Mouse (Mus musculus): Measurements from ENCODE around the gene Mapk13. TPM values are rescaled to one million over a fixed set of nuclear protein-coding genes. Genes with fewer than 3 reads are reported as not detected.
"Not testable (repeated sequence)": the region's sequence is repeated elsewhere in the genome, so short reads cannot be mapped to it uniquely, and the experiment has no call there.

The Mapk13 gene
- polyA plus RNA-seq, 1 experiment, result not detected

GRCm38 (mm10) chr17:28766781-28767515, 2.1 kb upstream of the Mapk13 start:
- H3K36me3 ChIP-seq (ENCODE audit: control insufficient read depth), result no peaks in the 10 kb centered on the region
- no peak overlapping the region for H3K4me3 ChIP-seq (replicated peaks)
- peaks cover 67% of the 10 kb centered on the region for H3K27me3 ChIP-seq (ENCODE audit: control insufficient read depth)
- TF ChIP-seq TAL1 (IDR thresholded peaks at IDR 0.05; ENCODE audit: low read length), result no peak
- TF ChIP-seq GATA1 (IDR thresholded peaks at IDR 0.05; ENCODE audit: low read length), result no peak
- H3K9me3 ChIP-seq (ENCODE audit: control insufficient read depth, low read length), result no peaks in the 10 kb centered on the region; the same call in 1 of the 2 replicates
- H3K4me1 ChIP-seq (ENCODE audit: control insufficient read depth), result peaks cover 11% of the 10 kb centered on the region

DNA sequence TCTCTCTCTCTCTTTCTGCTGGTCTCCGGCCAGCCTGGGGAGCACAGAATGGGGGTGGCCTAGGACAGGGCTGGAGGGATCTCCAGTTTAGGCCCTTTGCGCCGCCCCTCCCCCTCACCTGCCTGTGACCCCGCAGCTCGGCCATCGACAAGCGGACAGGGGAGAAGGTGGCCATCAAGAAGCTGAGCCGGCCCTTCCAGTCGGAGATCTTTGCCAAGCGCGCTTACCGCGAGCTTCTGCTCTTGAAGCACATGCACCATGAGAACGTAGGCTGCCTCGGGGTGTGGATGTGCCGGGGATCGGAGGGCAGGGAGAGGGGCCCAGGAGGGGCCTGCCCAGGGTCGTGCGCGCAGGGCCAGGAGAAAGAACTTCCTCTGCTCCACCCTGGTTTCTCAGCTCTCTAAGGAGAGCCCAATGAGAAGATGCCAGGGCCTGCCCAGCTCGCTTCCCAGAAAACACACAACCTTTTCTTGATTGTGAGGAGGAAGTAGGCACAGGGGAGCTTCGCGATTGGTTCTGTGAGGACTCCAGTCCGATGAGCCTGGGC, 851 bp downstream of the Mapk13 start:
- Histone ChIP-seq H3K27me3 (ENCODE audit: control insufficient read depth) (peaks cover 67% of the 10 kb centered on the region), H3K9me3 (ENCODE audit: control insufficient read depth, low read length) (peaks cover 6% of the 10 kb centered on the region), H3K4me1 (ENCODE audit: control insufficient read depth) (peaks cover 11% of the 10 kb centered on the region), H3K36me3 (ENCODE audit: control insufficient read depth) (no peaks in the 10 kb centered on the region), H3K4me3 (replicated peaks) (no peak overlapping the region)
- TF ChIP-seq TAL1 (IDR thresholded peaks at IDR 0.05; ENCODE audit: low read length) (no peak), GATA1 (IDR thresholded peaks at IDR 0.05; ENCODE audit: low read length) (no peak)

DNA sequence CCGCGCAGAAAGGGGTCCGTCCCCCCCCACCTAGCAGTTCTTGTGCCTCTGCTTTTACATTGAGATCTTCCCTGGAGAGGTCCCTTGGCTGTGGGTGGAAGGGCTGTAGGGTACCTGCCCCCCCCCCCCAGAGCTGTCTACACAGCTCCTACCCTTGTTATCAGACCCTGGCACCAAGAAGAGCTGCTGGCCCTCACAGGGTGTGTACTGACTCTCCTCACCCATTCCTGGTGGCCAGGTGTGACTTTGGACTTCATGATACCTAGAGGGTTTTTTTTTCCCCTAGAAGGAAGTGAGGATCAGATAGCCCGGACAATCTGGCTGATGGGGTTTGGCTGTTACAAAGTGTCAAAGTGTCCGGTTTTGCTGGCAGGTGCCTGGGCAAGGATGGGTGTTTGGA, 2.2 kb downstream of the Mapk13 start:
- Histone ChIP-seq H3K36me3 (ENCODE audit: control insufficient read depth) (no peaks in the 10 kb centered on the region), H3K4me3 (replicated peaks) (no peak overlapping the region), H3K9me3 (ENCODE audit: control insufficient read depth, low read length) (peaks cover 6% of the 10 kb centered on the region), H3K4me1 (ENCODE audit: control insufficient read depth) (peaks cover 11% of the 10 kb centered on the region), H3K27me3 (ENCODE audit: control insufficient read depth) (peaks cover 61% of the 10 kb centered on the region)
- TF ChIP-seq GATA1 (IDR thresholded peaks at IDR 0.05; ENCODE audit: low read length), result no peak

DNA sequence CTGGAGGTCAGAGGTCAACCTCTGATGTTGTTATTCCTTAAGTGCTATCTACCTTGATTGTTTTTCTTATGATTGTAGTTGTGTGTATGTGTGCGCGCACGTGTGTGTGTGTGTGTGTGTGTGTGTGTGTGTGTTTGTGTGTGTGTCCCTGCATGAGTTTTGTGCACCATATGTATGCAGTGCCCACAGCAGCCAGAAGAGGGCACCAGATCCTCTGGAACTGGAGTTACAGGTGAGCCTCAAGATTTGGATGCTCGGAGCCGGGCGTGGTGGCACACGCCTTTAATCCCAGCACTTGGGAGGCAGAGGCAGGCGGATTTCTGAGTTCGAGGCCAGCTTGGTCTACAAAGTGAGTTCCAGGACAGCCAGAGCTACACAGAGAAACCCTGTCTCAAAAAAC, 5.2 kb downstream of the Mapk13 start:
- H3K27me3 ChIP-seq (ENCODE audit: control insufficient read depth), result peaks cover 33% of the 10 kb centered on the region

DNA sequence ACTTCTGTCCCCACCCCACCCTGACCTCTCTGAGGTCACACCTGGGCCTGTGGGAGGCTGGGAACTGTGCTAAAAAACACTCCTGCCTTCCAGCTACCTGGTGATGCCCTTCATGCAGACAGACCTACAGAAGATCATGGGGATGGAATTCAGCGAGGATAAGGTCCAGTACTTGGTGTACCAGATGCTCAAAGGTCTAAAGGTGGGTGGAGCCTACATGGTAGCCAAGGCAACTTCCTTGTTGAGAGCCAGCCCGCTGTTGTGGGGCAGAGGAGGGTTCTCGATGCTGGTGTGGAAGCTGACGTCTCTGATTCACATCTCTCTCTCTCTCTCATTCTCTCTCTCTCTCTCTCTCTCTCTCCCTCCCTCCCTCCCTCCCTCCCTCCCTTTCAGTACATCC, 6.1 kb downstream of the Mapk13 start:
- H3K36me3 ChIP-seq (ENCODE audit: control insufficient read depth), result no peaks in the 10 kb centered on the region
- H3K4me1 ChIP-seq (ENCODE audit: control insufficient read depth), result peaks cover 8% of the 10 kb centered on the region
- TF ChIP-seq TAL1 (IDR thresholded peaks at IDR 0.05; ENCODE audit: low read length) (no peak), GATA1 (IDR thresholded peaks at IDR 0.05; ENCODE audit: low read length) (no peak)
- peaks cover 24% of the 10 kb centered on the region for H3K27me3 ChIP-seq (ENCODE audit: control insufficient read depth)
- H3K4me3 ChIP-seq (replicated peaks), result no peak overlapping the region
- peaks cover 6% of the 10 kb centered on the region for H3K9me3 ChIP-seq (ENCODE audit: control insufficient read depth, low read length)

More for the DNA sequence above, 5.2 kb downstream of the Mapk13 start:
- H3K36me3 ChIP-seq (ENCODE audit: control insufficient read depth); H3K9me3 ChIP-seq (ENCODE audit: control insufficient read depth, low read length); H3K4me3 ChIP-seq (replicated peaks): not testable (repeated sequence)
- H3K4me1 ChIP-seq (ENCODE audit: control insufficient read depth), result peaks cover 14% of the 10 kb centered on the region

DNA sequence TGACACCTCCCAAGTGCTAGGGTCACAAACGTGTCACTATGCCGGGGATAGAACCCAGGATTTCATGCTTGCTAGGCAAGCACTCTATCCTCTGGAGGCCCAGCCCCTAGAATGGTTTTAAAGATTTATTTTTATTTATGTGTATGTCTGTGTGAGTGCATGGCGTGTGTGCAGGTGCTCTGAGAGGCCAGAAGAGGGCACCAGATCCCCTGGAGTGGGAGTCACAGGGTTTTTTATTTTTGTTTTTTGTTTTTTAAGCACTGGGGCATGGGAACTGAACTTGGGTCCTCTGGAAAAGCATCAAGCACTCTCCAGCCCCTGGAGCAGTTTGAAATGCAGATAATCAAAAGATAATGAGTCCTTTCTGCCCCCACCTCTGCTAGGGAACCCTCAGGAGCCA, 7.7 kb downstream of the Mapk13 start:
- peaks cover 13% of the 10 kb centered on the region for H3K4me1 ChIP-seq (ENCODE audit: control insufficient read depth)
- H3K9me3 ChIP-seq (ENCODE audit: control insufficient read depth, low read length), result peaks cover 6% of the 10 kb centered on the region
- H3K4me3 ChIP-seq (replicated peaks), result no peak overlapping the region
- TF ChIP-seq GATA1 (IDR thresholded peaks at IDR 0.05; ENCODE audit: low read length) (no peak), TAL1 (IDR thresholded peaks at IDR 0.05; ENCODE audit: low read length) (no peak)
- peaks cover 8% of the 10 kb centered on the region for H3K27me3 ChIP-seq (ENCODE audit: control insufficient read depth)
- H3K36me3 ChIP-seq (ENCODE audit: control insufficient read depth), result no peaks in the 10 kb centered on the region

DNA sequence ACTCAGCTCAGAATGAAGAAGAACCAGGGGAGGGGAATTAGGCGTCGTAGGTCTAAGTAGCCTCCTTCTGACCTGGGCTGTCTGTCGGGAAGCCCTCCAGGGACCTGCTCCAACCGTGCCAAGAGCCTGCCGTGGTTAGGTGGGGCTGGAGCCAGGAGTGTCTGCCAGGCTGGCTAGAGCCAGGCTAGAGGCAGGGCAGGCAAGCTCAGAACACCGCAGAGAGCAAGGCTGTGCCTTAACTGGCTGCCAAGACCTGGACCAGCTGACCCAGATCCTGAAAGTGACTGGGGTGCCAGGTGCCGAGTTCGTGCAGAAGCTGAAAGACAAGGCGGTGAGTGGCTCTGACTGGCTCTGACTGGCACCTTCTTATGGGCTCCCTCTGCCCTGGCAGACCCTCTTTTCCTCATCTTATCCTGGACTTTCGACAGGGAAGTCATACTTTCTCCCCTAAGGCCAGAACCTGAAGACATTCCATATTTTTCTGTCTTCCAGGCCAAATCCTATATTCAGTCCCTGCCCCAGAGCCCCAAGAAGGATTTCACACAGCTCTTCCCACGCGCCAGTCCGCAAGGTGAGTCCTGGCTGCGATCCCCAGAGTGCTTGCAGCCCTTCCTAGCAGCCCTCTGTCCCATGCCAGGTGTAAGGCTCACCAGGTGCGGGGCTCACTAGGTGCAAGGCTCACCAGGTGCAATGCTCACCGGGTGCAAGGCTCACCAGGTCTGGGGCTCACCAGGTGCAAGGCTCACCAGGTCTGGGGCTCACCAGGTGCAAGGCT, 8.3 kb downstream of the Mapk13 start:
- Histone ChIP-seq H3K4me3 (replicated peaks) (no peak overlapping the region), H3K36me3 (ENCODE audit: control insufficient read depth) (no peaks in the 10 kb centered on the region), H3K4me1 (ENCODE audit: control insufficient read depth) (peaks cover 17% of the 10 kb centered on the region), H3K27me3 (ENCODE audit: control insufficient read depth) (peaks cover 2% of the 10 kb centered on the region), H3K9me3 (ENCODE audit: control insufficient read depth, low read length) (peaks cover 6% of the 10 kb centered on the region)
- TF ChIP-seq TAL1 (IDR thresholded peaks at IDR 0.05; ENCODE audit: low read length) (no peak), GATA1 (IDR thresholded peaks at IDR 0.05; ENCODE audit: low read length) (no peak)

DNA sequence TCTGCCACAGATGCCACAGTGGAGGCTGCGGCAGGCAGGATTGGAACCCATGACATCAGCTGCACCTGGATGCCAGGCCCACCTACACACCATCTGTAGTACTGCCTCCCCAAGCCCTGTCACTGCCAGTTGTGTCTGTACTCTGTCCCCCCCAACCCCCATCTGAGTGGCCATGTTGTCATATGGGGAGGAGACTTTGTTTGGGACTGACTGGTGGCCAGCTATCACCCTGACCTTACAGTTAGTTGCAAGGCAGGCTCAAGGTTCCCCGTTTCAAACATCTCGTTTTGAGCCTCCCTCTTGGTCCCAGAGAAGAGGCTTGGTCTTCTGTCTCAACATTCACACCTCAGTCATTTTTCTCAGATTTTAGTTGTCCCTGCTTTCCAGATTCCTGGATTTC, 10.6 kb downstream of the Mapk13 start:
- Histone ChIP-seq H3K36me3 (ENCODE audit: control insufficient read depth) (no peaks in the 10 kb centered on the region), H3K9me3 (ENCODE audit: control insufficient read depth, low read length) (no peaks in the 10 kb centered on the region), H3K4me3 (replicated peaks) (no peak overlapping the region), H3K27me3 (ENCODE audit: control insufficient read depth) (no peaks in the 10 kb centered on the region; the same call in 1 of the 2 replicates), H3K4me1 (ENCODE audit: control insufficient read depth) (peaks cover 17% of the 10 kb centered on the region)
- TF ChIP-seq GATA1 (IDR thresholded peaks at IDR 0.05; ENCODE audit: low read length) (no peak), TAL1 (IDR thresholded peaks at IDR 0.05; ENCODE audit: low read length) (no peak)

DNA sequence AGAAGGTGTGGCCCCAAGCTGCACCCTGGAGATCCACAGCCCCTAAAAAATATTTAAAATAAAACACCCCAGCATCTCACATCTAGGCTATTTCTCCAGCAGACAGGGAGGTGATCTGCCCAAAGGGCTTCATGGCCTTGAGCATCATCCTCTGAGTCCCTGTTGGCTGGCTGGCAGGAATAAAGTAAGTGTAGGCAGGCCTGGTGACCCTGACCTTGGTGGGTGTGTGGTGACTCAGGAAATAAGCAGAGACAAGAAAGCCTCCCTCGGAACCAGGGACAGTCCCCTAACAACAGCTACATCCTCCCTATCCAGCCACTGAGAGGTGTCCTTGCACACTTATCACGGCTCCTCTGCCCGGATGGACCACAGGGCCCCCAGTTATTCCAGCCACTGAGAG, 11.7 kb downstream of the Mapk13 start:
- Histone ChIP-seq H3K4me3 (replicated peaks) (no peak overlapping the region), H3K9me3 (ENCODE audit: control insufficient read depth, low read length) (no peaks in the 10 kb centered on the region), H3K4me1 (ENCODE audit: control insufficient read depth) (peaks cover 17% of the 10 kb centered on the region), H3K36me3 (ENCODE audit: control insufficient read depth) (no peaks in the 10 kb centered on the region), H3K27me3 (ENCODE audit: control insufficient read depth) (no peaks in the 10 kb centered on the region)
- TF ChIP-seq GATA1 (IDR thresholded peaks at IDR 0.05; ENCODE audit: low read length) (no peak), TAL1 (IDR thresholded peaks at IDR 0.05; ENCODE audit: low read length) (no peak)
